Mouse (Mus musculus): ENCODE results near the gene 4930402H24Rik. TPM values are rescaled to one million over a fixed set of nuclear protein-coding genes. Genes with fewer than 3 reads are reported as not detected.
A peak's percentile ranks its signal among the peaks of the same experiment; 100 is the strongest.

Gene 4930402H24Rik
- polyA plus RNA-seq, 1 experiment from 2014 or later, result 28.2 TPM

GRCm38 (mm10) chr2:130852964-130853363, 53.2 kb downstream of the 4930402H24Rik start:
- H3K9ac ChIP-seq, result no peak overlapping the region
- no peak for TF ChIP-seq CTCF (IDR thresholded peaks at IDR 0.05; ENCODE audit: low read depth)
- no peaks in the 10 kb centered on the region for H3K27me3 ChIP-seq (ENCODE audit: insufficient read depth, low read length)
- H3K4me1 ChIP-seq (ENCODE audit: insufficient read depth), result no peaks in the 10 kb centered on the region
- WGBS, result 92% methylated on average over 1 of the region's 1 CpGs
- H3K36me3 ChIP-seq (ENCODE audit: insufficient read depth), result no peaks in the 10 kb centered on the region
- no peaks in the 10 kb centered on the region for H3K9me3 ChIP-seq (ENCODE audit: low read depth, low read length)
- no peak for ATAC-seq (ENCODE audit: insufficient read depth)
- DNase-seq, result no peak
- H3K4me2 ChIP-seq, result no peak overlapping the region
- no peak overlapping the region for H3K27ac ChIP-seq (ENCODE audit: low read depth)
- no peak overlapping the region for H3K4me3 ChIP-seq (ENCODE audit: low read depth, low read length)

GRCm38 (mm10) chr2:130851363-130852246, 54.6 kb downstream of the 4930402H24Rik start:
- ATAC-seq (ENCODE audit: insufficient read depth), result no peak
- WGBS, result 68% methylated on average over 9 of the region's 9 CpGs
- no peak for TF ChIP-seq CTCF (IDR thresholded peaks at IDR 0.05; ENCODE audit: low read depth)
- no peaks in the 10 kb centered on the region for H3K36me3 ChIP-seq (ENCODE audit: insufficient read depth)
- no peaks in the 10 kb centered on the region for H3K9me3 ChIP-seq (ENCODE audit: low read depth, low read length)
- H3K4me3 ChIP-seq (ENCODE audit: low read depth, low read length), result no peak overlapping the region
- H3K27me3 ChIP-seq (ENCODE audit: insufficient read depth, low read length), result no peaks in the 10 kb centered on the region
- H3K4me2 ChIP-seq, result no peak overlapping the region
- DNase-seq, result no peak
- H3K27ac ChIP-seq (ENCODE audit: low read depth), result no peak overlapping the region
- no peak overlapping the region for H3K9ac ChIP-seq
- no peaks in the 10 kb centered on the region for H3K4me1 ChIP-seq (ENCODE audit: insufficient read depth)

DNA sequence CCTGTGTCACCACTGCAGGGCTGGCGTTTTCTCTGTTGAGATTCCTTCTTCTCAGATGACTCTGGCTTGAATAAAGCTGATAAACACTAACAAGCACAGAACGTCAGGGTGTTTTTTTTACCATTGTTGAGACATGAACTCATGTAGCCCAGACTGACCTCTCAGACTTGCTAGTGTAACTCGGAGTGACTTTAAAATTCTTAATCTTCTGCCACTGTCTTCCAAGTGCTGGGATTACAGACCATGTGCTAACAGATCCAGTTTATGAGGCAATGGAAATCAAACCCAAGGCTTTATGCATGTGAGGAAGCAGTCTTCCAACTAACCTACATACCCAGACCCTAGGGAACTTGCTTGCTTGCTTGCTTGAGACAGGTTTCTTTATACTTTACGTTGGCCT, 56.5 kb downstream of the 4930402H24Rik start:
- WGBS, result 61% methylated on average over 4 of the region's 4 CpGs

GRCm38 (mm10) chr2:130848313-130848712, 57.9 kb downstream of the 4930402H24Rik start:
- Histone ChIP-seq H3K27ac (ENCODE audit: low read depth) (no peak overlapping the region), H3K4me2 (no peak overlapping the region), H3K9me3 (ENCODE audit: low read depth, low read length) (no peaks in the 10 kb centered on the region), H3K4me3 (ENCODE audit: low read depth, low read length) (no peak overlapping the region), H3K27me3 (ENCODE audit: insufficient read depth, low read length) (no peaks in the 10 kb centered on the region), H3K36me3 (ENCODE audit: insufficient read depth) (no peaks in the 10 kb centered on the region), H3K9ac (no peak overlapping the region), H3K4me1 (ENCODE audit: insufficient read depth) (no peaks in the 10 kb centered on the region)
- no peak for DNase-seq
- no peak for ATAC-seq (ENCODE audit: insufficient read depth)
- 83% methylated on average over 4 of the region's 4 CpGs for whole genome bisulfite sequencing
- no peak for TF ChIP-seq CTCF (IDR thresholded peaks at IDR 0.05; ENCODE audit: low read depth)

More for the DNA sequence above, 56.5 kb downstream of the 4930402H24Rik start:
- no peaks in the 10 kb centered on the region for H3K9me3 ChIP-seq (ENCODE audit: low read depth, low read length)
- H3K4me1 ChIP-seq (ENCODE audit: insufficient read depth), result no peaks in the 10 kb centered on the region
- no peak for DNase-seq
- no peaks in the 10 kb centered on the region for H3K36me3 ChIP-seq (ENCODE audit: insufficient read depth)
- no peak overlapping the region for H3K4me2 ChIP-seq
- H3K9ac ChIP-seq, result no peak overlapping the region
- ATAC-seq (ENCODE audit: insufficient read depth), result no peak
- H3K4me3 ChIP-seq (ENCODE audit: low read depth, low read length), result no peak overlapping the region
- H3K27ac ChIP-seq (ENCODE audit: low read depth), result no peak overlapping the region
- H3K27me3 ChIP-seq (ENCODE audit: insufficient read depth, low read length), result no peaks in the 10 kb centered on the region
- no peak for TF ChIP-seq CTCF (IDR thresholded peaks at IDR 0.05; ENCODE audit: low read depth)

DNA sequence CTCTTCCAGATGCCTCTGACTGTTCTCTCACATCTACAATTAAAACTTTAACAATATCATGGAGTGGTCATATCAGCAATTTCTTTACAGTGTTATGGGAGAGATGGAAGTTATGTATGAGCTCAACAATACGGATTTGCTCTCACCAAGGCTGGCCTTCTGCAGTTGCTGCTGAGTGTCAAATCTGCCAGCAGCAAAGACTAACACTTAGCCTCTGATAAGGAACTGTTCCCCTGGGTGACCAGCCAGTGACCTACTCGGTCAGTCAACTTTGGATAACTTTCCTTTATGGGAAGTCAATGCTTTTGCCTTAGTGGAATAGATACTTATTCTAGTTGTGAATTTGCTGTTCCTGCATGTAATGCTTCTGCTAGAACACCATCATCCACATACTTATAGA, 62.6 kb downstream of the 4930402H24Rik start:
- no peak for ATAC-seq (ENCODE audit: insufficient read depth)
- Histone ChIP-seq H3K36me3 (ENCODE audit: insufficient read depth) (no peaks in the 10 kb centered on the region), H3K9me3 (ENCODE audit: low read depth, low read length) (no peaks in the 10 kb centered on the region), H3K4me2 (no peak overlapping the region), H3K9ac (no peak overlapping the region), H3K27ac (ENCODE audit: low read depth) (no peak overlapping the region), H3K4me3 (ENCODE audit: low read depth, low read length) (no peak overlapping the region), H3K27me3 (ENCODE audit: insufficient read depth, low read length) (no peaks in the 10 kb centered on the region), H3K4me1 (ENCODE audit: insufficient read depth) (no peaks in the 10 kb centered on the region; the same call in 1 of the 2 replicates)
- DNase-seq, result no peak
- no peak for TF ChIP-seq CTCF (IDR thresholded peaks at IDR 0.05; ENCODE audit: low read depth)
- 22% methylated on average over 2 of the region's 2 CpGs for WGBS

GRCm38 (mm10) chr2:130840846-130841245, 65.4 kb downstream of the 4930402H24Rik start:
- no peak for TF ChIP-seq CTCF (IDR thresholded peaks at IDR 0.05; ENCODE audit: low read depth)
- WGBS, result 9% methylated on average over 4 of the region's 4 CpGs
- Histone ChIP-seq H3K9me3 (ENCODE audit: low read depth, low read length) (no peaks in the 10 kb centered on the region), H3K9ac (no peak overlapping the region), H3K27me3 (ENCODE audit: insufficient read depth, low read length) (no peaks in the 10 kb centered on the region), H3K4me3 (ENCODE audit: low read depth, low read length) (peak overlapping the region; percentile 91), H3K4me2 (peak overlapping the region; percentile 88), H3K27ac (ENCODE audit: low read depth) (no peak overlapping the region), H3K4me1 (ENCODE audit: insufficient read depth) (no peaks in the 10 kb centered on the region; the same call in 1 of the 2 replicates), H3K36me3 (ENCODE audit: insufficient read depth) (0 out of 2 replicates have a peak, but pooled peaks cover 6% of the 10 kb centered on the region)
- DNase-seq (peak; percentile 82), ATAC-seq (ENCODE audit: insufficient read depth) (peak; percentile 54)

DNA sequence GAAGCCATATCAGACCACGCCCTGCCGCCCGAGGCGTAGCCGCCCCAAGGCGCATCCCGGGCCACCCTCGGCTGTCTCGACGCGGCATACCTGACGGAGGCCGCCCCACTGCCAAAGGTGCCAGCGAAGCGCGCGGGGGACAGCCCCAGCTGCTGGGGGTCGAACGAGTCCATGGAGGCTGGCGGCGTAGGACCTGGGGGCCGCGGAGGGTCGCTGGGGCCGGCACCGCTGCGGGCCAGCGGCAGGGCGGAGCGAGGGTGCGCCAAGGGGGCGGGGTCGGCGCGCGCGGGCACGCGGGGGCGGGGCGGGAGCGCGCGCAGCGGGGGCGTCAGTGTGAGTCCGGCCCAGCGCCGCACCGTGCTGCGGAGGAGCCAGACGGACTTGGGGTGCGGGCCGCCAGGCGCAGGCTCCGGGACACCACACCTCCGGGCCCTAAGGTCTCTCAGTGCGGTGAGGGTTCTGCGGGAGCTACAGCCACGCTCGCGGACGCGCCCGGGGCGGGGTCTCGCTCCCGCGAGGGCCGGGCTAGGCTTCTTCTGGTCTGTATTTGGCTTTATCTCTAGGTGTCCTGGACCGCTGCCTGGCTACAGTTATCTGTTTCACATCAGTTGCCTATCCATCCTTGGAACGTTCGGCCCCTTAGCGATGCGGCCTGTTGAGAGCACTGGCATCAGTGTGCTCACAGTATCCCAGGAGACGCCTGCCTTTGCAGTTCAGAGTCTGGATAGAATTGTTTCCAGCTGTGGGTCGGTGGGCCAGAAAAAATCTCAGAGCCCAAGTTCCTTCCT, 66.1 kb downstream of the 4930402H24Rik start:
- under 1% methylated on average over 76 of the region's 77 CpGs for WGBS

More for the DNA sequence above, 66.1 kb downstream of the 4930402H24Rik start:
- H3K27ac ChIP-seq (ENCODE audit: low read depth), result peak overlapping the region; percentile 78
- no peak for TF ChIP-seq CTCF (IDR thresholded peaks at IDR 0.05; ENCODE audit: low read depth)
- H3K4me2 ChIP-seq, result peak overlapping the region; percentile 88
- 0 out of 2 replicates have a peak, but pooled peaks cover 6% of the 10 kb centered on the region for H3K36me3 ChIP-seq (ENCODE audit: insufficient read depth)
- ATAC-seq (ENCODE audit: insufficient read depth), result peak; percentile 91
- peak overlapping the region; percentile 91 for H3K4me3 ChIP-seq (ENCODE audit: low read depth, low read length)
- H3K27me3 ChIP-seq (ENCODE audit: insufficient read depth, low read length), result no peaks in the 10 kb centered on the region
- peak; percentile 80 for DNase-seq
- H3K9me3 ChIP-seq (ENCODE audit: low read depth, low read length), result no peaks in the 10 kb centered on the region
- H3K9ac ChIP-seq, result peak overlapping the region; percentile 74
- no peaks in the 10 kb centered on the region; the same call in 1 of the 2 replicates for H3K4me1 ChIP-seq (ENCODE audit: insufficient read depth)
